Mouse (Mus musculus): ENCODE measurements around the gene Gm49416.
A peak's percentile ranks its signal among the peaks of the same experiment; 100 is the strongest.
"Not testable (repeated sequence)": the region's sequence is repeated elsewhere in the genome, so short reads cannot be mapped to it uniquely, and the experiment has no call there.

Gene Gm49416

GRCm38 (mm10) chr19:8888511-8889385 is at the start of gene Gm49416, which contains the start of gene 1810009A15Rik:
Gene Gm49416 (plus strand): TSS chr19:8888926.
Gene 1810009A15Rik (plus strand): TSS chr19:8888853.
- peak; percentile 99 for DNase-seq (ENCODE audit: low read depth, low spot score)

GRCm38 (mm10) chr19:8839103-8839907 is 49.4 kb upstream of the Gm49416 start, which contains the start of gene Gng3:
Gene Gng3 (minus strand): TSS chr19:8839194.
- DNase-seq (ENCODE audit: low read depth, low spot score), result peak; percentile 88

GRCm38 (mm10) chr19:8839908-8840791 is 48.6 kb upstream of the Gm49416 start:
- peak; percentile 65 for DNase-seq (ENCODE audit: low read depth, low spot score)

- no peak for DNase-seq (ENCODE audit: low read depth, low spot score)
These were observed 47.7 kb upstream of the Gm49416 start for GRCm38 (mm10) chr19:8841012-8841411.

- no peak for DNase-seq (ENCODE audit: low read depth, low spot score)
These were observed 45.8 kb upstream of the Gm49416 start for GRCm38 (mm10) chr19:8842961-8843360.

- DNase-seq (ENCODE audit: low read depth, low spot score), result peak; percentile 84
These were observed 44.2 kb upstream of the Gm49416 start for GRCm38 (mm10) chr19:8844371-8845129.

- peak; percentile 60 for DNase-seq (ENCODE audit: low read depth, low spot score)
These were observed 40.4 kb upstream of the Gm49416 start for GRCm38 (mm10) chr19:8848356-8848755.

GRCm38 (mm10) chr19:8850402-8850901 is 38.3 kb upstream of the Gm49416 start, which contains the start of gene Lrrn4cl:
Gene Lrrn4cl (plus strand): TSS chr19:8850768.
- DNase-seq (ENCODE audit: low read depth, low spot score), result peak; percentile 85

- DNase-seq (ENCODE audit: low read depth, low spot score), result no peak
These were observed 37.1 kb upstream of the Gm49416 start for GRCm38 (mm10) chr19:8851639-8852038.

GRCm38 (mm10) chr19:8852236-8852928 is 36.3 kb upstream of the Gm49416 start:
- DNase-seq (ENCODE audit: low read depth, low spot score), result no peak

- DNase-seq (ENCODE audit: low read depth, low spot score), result no peak
These were observed 35.6 kb upstream of the Gm49416 start for GRCm38 (mm10) chr19:8853117-8853516.

GRCm38 (mm10) chr19:8857689-8858088 is 31.0 kb upstream of the Gm49416 start:
- peak; percentile 82 for DNase-seq (ENCODE audit: low read depth, low spot score)

- no peak for DNase-seq (ENCODE audit: low read depth, low spot score)
These were observed 29.7 kb upstream of the Gm49416 start for GRCm38 (mm10) chr19:8859018-8859417.

GRCm38 (mm10) chr19:8864265-8864664 is 24.5 kb upstream of the Gm49416 start:
- no peak for DNase-seq (ENCODE audit: low read depth, low spot score)

- DNase-seq (ENCODE audit: low read depth, low spot score), result not testable (repeated sequence)
These were observed 18.3 kb upstream of the Gm49416 start for GRCm38 (mm10) chr19:8870381-8870780.

- DNase-seq (ENCODE audit: low read depth, low spot score), result no peak
These were observed 17.9 kb upstream of the Gm49416 start for GRCm38 (mm10) chr19:8870838-8871237.

- DNase-seq (ENCODE audit: low read depth, low spot score), result peak; percentile 100
These were observed 17.2 kb upstream of the Gm49416 start, which contains the start of gene Ubxn1 for GRCm38 (mm10) chr19:8871267-8872186. Gene Ubxn1 (plus strand): TSS chr19:8871496.

- peak; percentile 88 for DNase-seq (ENCODE audit: low read depth, low spot score)
These were observed 16.4 kb upstream of the Gm49416 start for GRCm38 (mm10) chr19:8872266-8872840.

All from R1 (cell line).